Mouse (Mus musculus): ENCODE results near the gene Sowahb. TPM values are rescaled to one million over a fixed set of nuclear protein-coding genes. Genes with fewer than 3 reads are reported as not detected.

Gene Sowahb
- polyA plus RNA-seq, 1 experiment from 2014 or later: 0.25 TPM

DNA sequence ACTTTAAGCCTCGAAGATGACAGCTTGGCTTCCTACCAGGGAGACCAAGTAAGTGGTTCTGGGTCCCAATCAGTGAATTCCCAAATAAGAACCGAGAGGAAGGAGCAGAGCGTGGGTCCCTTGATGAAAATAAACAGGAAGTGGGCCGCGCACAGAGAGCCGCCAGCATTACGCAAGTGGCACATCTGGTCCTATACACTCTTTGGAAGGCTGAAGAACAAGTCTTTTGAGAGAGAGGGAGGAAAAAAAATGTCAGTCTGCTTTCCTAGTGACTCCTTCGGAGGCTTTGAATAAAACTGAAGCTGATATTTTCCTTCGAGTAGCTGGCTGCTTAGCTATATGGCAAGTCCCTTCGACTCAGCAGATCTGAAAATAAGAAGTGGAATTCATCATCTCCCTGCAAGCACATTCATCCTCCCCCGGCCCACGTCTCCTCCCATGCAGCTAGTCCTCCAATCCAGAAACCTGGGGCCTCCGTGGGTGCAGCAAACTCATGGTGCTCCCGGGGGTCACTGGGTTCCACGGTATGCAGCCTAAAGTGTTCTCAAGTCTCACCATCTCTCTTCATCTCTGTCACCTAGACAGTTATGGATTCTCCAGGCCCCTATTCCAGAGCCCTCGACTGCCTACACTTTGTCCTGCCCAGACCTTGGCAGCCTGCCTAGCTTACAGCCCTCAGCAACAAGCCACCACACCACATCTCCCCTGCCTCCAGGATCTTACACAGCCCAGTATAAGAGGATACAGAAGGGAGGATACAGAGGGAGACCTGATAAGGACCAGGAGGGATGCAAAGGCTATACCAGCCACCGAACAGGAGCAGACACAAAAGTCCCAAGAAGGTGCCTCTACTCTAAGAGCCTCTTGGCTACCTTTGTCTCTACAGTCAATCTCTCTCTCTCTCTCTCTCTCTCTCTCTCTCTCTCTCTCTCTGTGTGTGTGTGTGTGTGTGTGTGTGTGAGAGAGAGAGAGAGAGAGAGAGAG, 43.8 kb downstream of the Sowahb start:
- ATAC-seq (ENCODE audit: low FRiP score) (no peak), DNase-seq (ENCODE audit: low spot score) (no peak)
- Histone ChIP-seq H3K9me3 (ENCODE audit: control insufficient read depth, low read length) (no peaks in the 10 kb centered on the region), H3K4me2 (replicated peaks; ENCODE audit: low read depth, low read length) (no peak overlapping the region), H3K27me3 (ENCODE audit: control insufficient read depth, insufficient read depth, low read length) (no peaks in the 10 kb centered on the region), H3K27ac (ENCODE audit: low read depth, low read length) (no peak overlapping the region), H3K4me1 (replicated peaks; ENCODE audit: control insufficient read depth, insufficient read depth, low read length) (no peaks in the 10 kb centered on the region), H3K4me3 (ENCODE audit: low read depth, low read length) (no peak overlapping the region), H3K9ac (ENCODE audit: low read depth, low read length) (no peak overlapping the region), H3K36me3 (ENCODE audit: control insufficient read depth, insufficient read depth, low read length) (no peaks in the 10 kb centered on the region)
- 75% methylated on average over 17 of the region's 17 CpGs for WGBS

DNA sequence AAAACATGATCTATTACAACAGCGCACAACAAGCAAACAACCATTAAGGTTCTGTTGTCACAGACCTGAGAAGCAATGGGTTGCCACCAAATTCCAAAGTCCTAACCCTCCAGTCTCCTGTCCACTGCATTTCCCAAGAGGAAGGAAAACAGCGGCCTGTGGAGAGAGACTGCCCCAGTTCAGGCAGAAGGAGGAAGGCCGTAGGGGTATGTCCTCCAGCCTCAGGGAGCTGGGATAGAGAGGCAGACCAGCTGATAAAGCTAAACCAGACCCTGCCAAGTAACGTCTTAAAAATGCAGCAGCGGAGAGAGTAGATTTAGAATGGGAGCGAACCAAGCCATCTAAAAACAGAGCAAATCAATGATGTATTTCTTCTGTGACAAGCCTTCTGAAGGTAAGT, 44.8 kb downstream of the Sowahb start:
- no peaks in the 10 kb centered on the region for H3K27me3 ChIP-seq (ENCODE audit: control insufficient read depth, insufficient read depth, low read length)
- H3K9ac ChIP-seq (ENCODE audit: low read depth, low read length): no peak overlapping the region
- no peak overlapping the region for H3K27ac ChIP-seq (ENCODE audit: low read depth, low read length)
- H3K36me3 ChIP-seq (ENCODE audit: control insufficient read depth, insufficient read depth, low read length): no peaks in the 10 kb centered on the region
- no peak overlapping the region for H3K4me3 ChIP-seq (ENCODE audit: low read depth, low read length)
- no peaks in the 10 kb centered on the region for H3K4me1 ChIP-seq (replicated peaks; ENCODE audit: control insufficient read depth, insufficient read depth, low read length)
- H3K9me3 ChIP-seq (ENCODE audit: control insufficient read depth, low read length): no peaks in the 10 kb centered on the region
- 85% methylated on average over 6 of the region's 6 CpGs for WGBS
- DNase-seq (ENCODE audit: low spot score) (no peak), ATAC-seq (ENCODE audit: low FRiP score) (no peak)
- H3K4me2 ChIP-seq (replicated peaks; ENCODE audit: low read depth, low read length): no peak overlapping the region

GRCm38 (mm10) chr5:92998494-92999016, 46.3 kb downstream of the Sowahb start:
- no peak for DNase-seq (ENCODE audit: low spot score)
- Histone ChIP-seq H3K4me3 (ENCODE audit: low read depth, low read length) (no peak overlapping the region), H3K9me3 (ENCODE audit: control insufficient read depth, low read length) (no peaks in the 10 kb centered on the region), H3K4me1 (replicated peaks; ENCODE audit: control insufficient read depth, insufficient read depth, low read length) (no peaks in the 10 kb centered on the region), H3K27ac (ENCODE audit: low read depth, low read length) (no peak overlapping the region), H3K36me3 (ENCODE audit: control insufficient read depth, insufficient read depth, low read length) (no peaks in the 10 kb centered on the region), H3K4me2 (replicated peaks; ENCODE audit: low read depth, low read length) (no peak overlapping the region), H3K27me3 (ENCODE audit: control insufficient read depth, insufficient read depth, low read length) (no peaks in the 10 kb centered on the region), H3K9ac (ENCODE audit: low read depth, low read length) (no peak overlapping the region)
- WGBS: 46% methylated on average over 5 of the region's 5 CpGs
- ATAC-seq (ENCODE audit: low FRiP score): no peak

- DNase-seq (ENCODE audit: low spot score) (peak; percentile 42), ATAC-seq (ENCODE audit: low FRiP score) (0 out of 2 replicates have a peak, but pooled peaks have one; percentile 38)
- H3K36me3 ChIP-seq (ENCODE audit: control insufficient read depth, insufficient read depth, low read length): no peaks in the 10 kb centered on the region
- H3K27ac ChIP-seq (ENCODE audit: low read depth, low read length): peak overlapping the region; percentile 34; the same call in 1 of the 2 replicates
- no peaks in the 10 kb centered on the region for H3K4me1 ChIP-seq (replicated peaks; ENCODE audit: control insufficient read depth, insufficient read depth, low read length)
- no peaks in the 10 kb centered on the region for H3K27me3 ChIP-seq (ENCODE audit: control insufficient read depth, insufficient read depth, low read length)
- 49% methylated on average over 5 of the region's 5 CpGs for WGBS
- H3K4me2 ChIP-seq (replicated peaks; ENCODE audit: low read depth, low read length): no peak overlapping the region
- H3K9me3 ChIP-seq (ENCODE audit: control insufficient read depth, low read length): no peaks in the 10 kb centered on the region
- H3K9ac ChIP-seq (ENCODE audit: low read depth, low read length): no peak overlapping the region
- H3K4me3 ChIP-seq (ENCODE audit: low read depth, low read length): no peak overlapping the region
These were observed 47.2 kb downstream of the Sowahb start for GRCm38 (mm10) chr5:92997428-92998120.

GRCm38 (mm10) chr5:92994861-92995260, 50.0 kb downstream of the Sowahb start:
- Histone ChIP-seq H3K27me3 (ENCODE audit: control insufficient read depth, insufficient read depth, low read length) (no peaks in the 10 kb centered on the region), H3K27ac (ENCODE audit: low read depth, low read length) (no peak overlapping the region), H3K36me3 (ENCODE audit: control insufficient read depth, insufficient read depth, low read length) (no peaks in the 10 kb centered on the region), H3K4me3 (ENCODE audit: low read depth, low read length) (no peak overlapping the region), H3K4me1 (replicated peaks; ENCODE audit: control insufficient read depth, insufficient read depth, low read length) (no peaks in the 10 kb centered on the region), H3K9me3 (ENCODE audit: control insufficient read depth, low read length) (no peaks in the 10 kb centered on the region), H3K4me2 (replicated peaks; ENCODE audit: low read depth, low read length) (no peak overlapping the region), H3K9ac (ENCODE audit: low read depth, low read length) (no peak overlapping the region)
- no peak for ATAC-seq (ENCODE audit: low FRiP score)
- 97% methylated on average over 2 of the region's 2 CpGs for WGBS
- DNase-seq (ENCODE audit: low spot score): no peak

GRCm38 (mm10) chr5:92994309-92994708, 50.5 kb downstream of the Sowahb start:
- ATAC-seq (ENCODE audit: low FRiP score): no peak
- Histone ChIP-seq H3K4me2 (replicated peaks; ENCODE audit: low read depth, low read length) (no peak overlapping the region), H3K9ac (ENCODE audit: low read depth, low read length) (no peak overlapping the region), H3K36me3 (ENCODE audit: control insufficient read depth, insufficient read depth, low read length) (no peaks in the 10 kb centered on the region), H3K4me1 (replicated peaks; ENCODE audit: control insufficient read depth, insufficient read depth, low read length) (no peaks in the 10 kb centered on the region), H3K9me3 (ENCODE audit: control insufficient read depth, low read length) (no peaks in the 10 kb centered on the region), H3K4me3 (ENCODE audit: low read depth, low read length) (no peak overlapping the region), H3K27ac (ENCODE audit: low read depth, low read length) (no peak overlapping the region), H3K27me3 (ENCODE audit: control insufficient read depth, insufficient read depth, low read length) (no peaks in the 10 kb centered on the region)
- no peak for DNase-seq (ENCODE audit: low spot score)
- 88% methylated on average over 6 of the region's 6 CpGs for WGBS

- DNase-seq (ENCODE audit: low spot score) (no peak), ATAC-seq (ENCODE audit: low FRiP score) (no peak)
- H3K4me3 ChIP-seq (ENCODE audit: low read depth, low read length): no peak overlapping the region
- H3K27me3 ChIP-seq (ENCODE audit: control insufficient read depth, insufficient read depth, low read length): no peaks in the 10 kb centered on the region
- no peak overlapping the region for H3K4me2 ChIP-seq (replicated peaks; ENCODE audit: low read depth, low read length)
- H3K4me1 ChIP-seq (replicated peaks; ENCODE audit: control insufficient read depth, insufficient read depth, low read length): no peaks in the 10 kb centered on the region; the same call in 1 of the 2 replicates
- 92% methylated on average over 3 of the region's 3 CpGs for WGBS
- H3K9ac ChIP-seq (ENCODE audit: low read depth, low read length): no peak overlapping the region
- H3K36me3 ChIP-seq (ENCODE audit: control insufficient read depth, insufficient read depth, low read length): no peaks in the 10 kb centered on the region
- H3K27ac ChIP-seq (ENCODE audit: low read depth, low read length): no peak overlapping the region
- no peaks in the 10 kb centered on the region for H3K9me3 ChIP-seq (ENCODE audit: control insufficient read depth, low read length)
These were observed 52.7 kb downstream of the Sowahb start for GRCm38 (mm10) chr5:92992106-92992505.
